Mouse (Mus musculus) midbrain, embryonic 14.5 days (tissue): Measurements from ENCODE around the gene Aldh3b2. TPM values are rescaled to one million over a fixed set of nuclear protein-coding genes. Genes with fewer than 3 reads are reported as not detected.

Experiments
- ATAC-seq: fragments of 200-750 bp; cut with Nextera tagmentation; 2 replicates; pipeline ENCODE4 v1.8.0; 2017; ENCODE audit warnings: moderate number of reproducible peaks, moderate library complexity; ENCODE audit not compliant: low FRiP score, low TSS enrichment
- DNase-seq: peaks from one replicate; pipeline ENCODE4 v3.0.0-alpha.2; 2015
- H3K27ac ChIP-seq: fragments of 300-500 bp; sonication (generic); replicated peaks from 2 replicates; pipeline ENCODE4 v1.5.1; 2014; ENCODE audit warnings: mild to moderate bottlenecking, low read depth, low read length, moderate library complexity
- H3K27me3 ChIP-seq: fragments of 300-500 bp; sonication (generic); 2 replicates; pipeline ENCODE4 v1.6.1; 2014; ENCODE audit warnings: low read length, control low read depth, mixed read lengths; ENCODE audit not compliant: control insufficient read depth, insufficient read depth
- H3K36me3 ChIP-seq: fragments of 300-500 bp; sonication (generic); 2 replicates; pipeline ENCODE4 v1.6.1; 2014; ENCODE audit warnings: low read length, control low read depth; ENCODE audit not compliant: control insufficient read depth, insufficient read depth
- H3K4me1 ChIP-seq: fragments of 300-500 bp; sonication (generic); 2 replicates; pipeline ENCODE4 v1.6.1; 2014; ENCODE audit warnings: mild to moderate bottlenecking, antibody characterized with exemption, low read length, control low read depth; ENCODE audit not compliant: control insufficient read depth, insufficient read depth
- H3K4me2 ChIP-seq: fragments of 300-500 bp; sonication (generic); 2 replicates; pipeline ENCODE4 v1.6.1; 2014; ENCODE audit warnings: mild to moderate bottlenecking, low read length, moderate library complexity
- H3K4me3 ChIP-seq: fragments of 300-500 bp; sonication (generic); replicated peaks from 2 replicates; pipeline ENCODE4 v1.5.1; 2014; ENCODE audit warnings: low read depth, low read length
- H3K9ac ChIP-seq: fragments of 300-500 bp; sonication (generic); replicated peaks from 2 replicates; pipeline ENCODE4 v1.6.1; 2014; ENCODE audit warnings: mild to moderate bottlenecking, low read length, moderate library complexity
- H3K9me3 ChIP-seq: fragments of 300-500 bp; sonication (generic); 2 replicates; pipeline ENCODE4 v1.6.1; 2016; ENCODE audit warnings: low read length, control low read depth, mixed read lengths; ENCODE audit not compliant: control insufficient read depth
- WGBS: fragments of 180-500 bp; shearing (Covaris S2); extraction: QIAGEN DNeasy Blood & Tissue Kit; methylation state at CpG from one replicate; pipeline ENCODE4 v1.1.7; 2014; 5-methylcytosine and 5-hydroxymethylcytosine counted together
- polyA plus RNA-seq: library from polyadenylated mRNA; unstranded; fragments of >200 nt; fragmentation: Nextera tagmentation; extraction: Ambion mirVana; gene quantifications from 2 replicates; pipeline ENCODE4 v1.2.1, GENCODE M21; 2014

Gene Aldh3b2
- polyA plus RNA-seq, 1 experiment from 2014 or later = 0.16 TPM

DNA sequence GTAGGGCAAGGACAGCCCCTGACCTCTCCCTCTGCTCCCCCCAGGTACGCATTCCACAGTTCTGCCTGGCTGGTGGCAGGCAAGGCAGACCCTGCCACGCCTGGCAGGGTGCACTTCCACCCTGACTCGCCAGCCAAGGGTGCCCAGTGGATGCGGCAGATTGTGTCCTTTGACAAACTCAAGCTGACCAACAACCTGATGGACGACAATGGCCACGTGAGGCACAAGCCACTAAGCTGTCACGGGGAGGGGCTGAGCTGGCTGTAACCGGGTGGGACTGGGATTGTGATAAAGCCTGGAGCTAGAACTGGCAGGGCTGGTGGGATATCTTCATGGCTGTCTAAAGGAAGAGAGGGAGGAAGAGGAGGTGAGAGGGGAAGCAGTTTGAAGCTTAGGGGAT is 25.1 kb downstream of the Aldh3b2 start:
- Histone ChIP-seq H3K4me3 (no peak overlapping the region), H3K27me3 (no peaks in the 10 kb centered on the region), H3K36me3 (no peaks in the 10 kb centered on the region), H3K9ac (no peak overlapping the region), H3K4me1 (peaks cover 16% of the 10 kb centered on the region), H3K4me2 (no peak overlapping the region), H3K27ac (no peak overlapping the region), H3K9me3 (no peaks in the 10 kb centered on the region)
- no peak for DNase-seq
- WGBS = 68% methylated on average over 8 of the region's 8 CpGs
- ATAC-seq = no peak

DNA sequence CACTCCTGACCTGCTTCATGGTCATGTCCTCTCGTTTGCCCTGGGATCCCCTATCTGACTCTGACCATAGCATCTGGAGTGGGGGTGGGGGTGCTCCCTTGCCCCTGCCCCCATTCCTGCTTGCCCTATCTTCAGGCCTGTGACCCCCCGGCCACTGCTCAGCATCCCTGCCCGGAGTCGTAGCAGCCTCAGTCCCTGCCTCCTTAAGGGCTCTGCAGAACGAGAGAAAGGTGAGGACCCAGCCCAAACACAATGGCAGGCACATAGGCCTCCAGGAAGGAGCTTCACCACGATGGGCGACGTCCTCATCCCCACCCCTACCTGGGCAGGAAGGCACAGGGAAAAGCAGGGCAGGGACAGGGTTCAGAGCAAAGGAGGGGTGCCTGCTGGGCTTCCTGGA is 26.2 kb downstream of the Aldh3b2 start:
- Histone ChIP-seq H3K9me3 (no peaks in the 10 kb centered on the region), H3K27ac (no peak overlapping the region), H3K9ac (no peak overlapping the region), H3K36me3 (no peaks in the 10 kb centered on the region), H3K4me3 (no peak overlapping the region), H3K4me1 (peaks cover 16% of the 10 kb centered on the region), H3K4me2 (no peak overlapping the region), H3K27me3 (no peaks in the 10 kb centered on the region)
- 82% methylated on average over 8 of the region's 8 CpGs for WGBS
- ATAC-seq (no peak), DNase-seq (no peak)

DNA sequence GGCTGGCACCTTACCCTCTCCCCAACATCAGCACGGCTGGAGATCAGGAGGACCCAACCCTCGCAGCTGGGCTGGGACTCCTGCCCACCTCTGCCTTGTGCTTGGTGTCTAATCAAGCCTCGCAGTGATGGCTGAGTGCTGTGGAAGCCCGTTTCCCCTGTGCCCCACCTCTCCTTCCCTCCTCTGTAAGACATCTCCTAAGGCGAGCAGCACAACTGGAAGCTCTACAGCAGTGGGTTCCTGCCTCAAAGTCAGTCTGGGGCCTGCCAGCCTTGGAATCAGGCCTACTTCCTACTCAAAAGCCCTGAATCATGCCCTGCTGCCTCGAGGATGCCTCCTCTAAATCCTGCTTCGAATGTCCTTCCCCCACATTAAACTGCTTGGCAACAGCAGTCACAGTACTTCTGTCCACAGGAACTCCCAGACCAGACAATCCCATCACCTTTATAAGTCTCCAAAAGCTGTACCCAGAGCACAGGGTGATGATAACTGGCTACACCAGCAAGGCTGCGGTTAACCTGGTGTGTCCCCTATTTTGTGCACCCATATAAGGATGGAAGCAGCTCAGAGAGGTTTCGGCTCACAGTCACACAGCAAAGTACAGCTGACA is 27.1 kb downstream of the Aldh3b2 start:
- Histone ChIP-seq H3K27ac (no peak overlapping the region), H3K36me3 (no peaks in the 10 kb centered on the region), H3K9ac (no peak overlapping the region), H3K4me1 (peaks cover 16% of the 10 kb centered on the region), H3K4me2 (peak overlapping the region; percentile 89), H3K27me3 (no peaks in the 10 kb centered on the region), H3K9me3 (no peaks in the 10 kb centered on the region), H3K4me3 (0 out of 2 replicates have a peak overlapping the region, but pooled peaks have one; percentile 54)
- 86% methylated on average over 9 of the region's 9 CpGs for WGBS
- ATAC-seq (no peak), DNase-seq (no peak)

DNA sequence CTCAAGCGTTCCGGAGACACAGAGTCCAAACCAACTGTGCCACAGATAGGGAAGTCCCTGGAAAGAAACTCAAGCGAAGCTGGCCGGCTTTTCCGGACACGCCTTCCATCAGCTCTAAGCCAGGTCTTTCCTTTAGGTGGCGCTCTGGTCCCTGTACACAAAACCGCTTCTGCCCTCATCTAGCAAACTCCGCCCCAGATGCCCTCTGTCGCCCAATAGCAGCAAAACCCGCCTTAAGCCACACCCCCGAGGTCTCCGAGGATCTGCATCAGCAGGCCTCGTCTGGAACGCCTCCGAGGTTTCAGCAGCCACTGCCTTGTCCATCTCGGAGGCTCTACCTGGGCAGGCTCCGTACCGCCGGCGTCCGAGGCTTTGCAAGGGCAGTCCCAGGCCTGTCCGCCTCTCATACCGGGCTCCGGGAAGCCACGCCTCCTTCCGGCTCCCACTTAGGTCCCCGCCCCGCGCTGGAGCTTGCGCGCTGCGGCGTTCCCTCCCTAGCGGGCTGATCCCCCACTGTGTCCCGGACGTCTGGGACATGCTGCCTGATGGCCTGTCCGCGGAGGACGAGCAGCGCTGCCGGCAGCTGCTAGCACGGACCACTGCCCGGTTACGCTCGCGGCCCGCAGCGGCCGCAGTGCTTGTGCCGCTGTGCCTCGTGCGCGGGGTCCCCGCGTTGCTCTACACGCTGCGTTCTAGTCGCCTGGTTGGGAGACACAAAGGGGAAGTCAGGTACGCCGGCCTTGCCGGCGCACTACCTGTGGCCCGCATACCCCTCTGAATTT is 28.2 kb downstream of the Aldh3b2 start, which contains the start of the genes Nudt8 and Gm49405:
Gene Nudt8 (plus strand): TSS at position 462 of the 782 bp plus-strand sequence.
Gene Gm49405 (plus strand): TSS at position 508 of the 782 bp plus-strand sequence.
- peaks cover 16% of the 10 kb centered on the region for H3K4me1 ChIP-seq
- no peaks in the 10 kb centered on the region for H3K9me3 ChIP-seq
- H3K4me2 ChIP-seq = peak within 1 kb of the TSS; percentile 89
- peak within 1 kb of the TSS; percentile 95 for H3K27ac ChIP-seq
- H3K36me3 ChIP-seq = peaks cover 4% of the 10 kb centered on the region
- H3K9ac ChIP-seq = peak within 1 kb of the TSS; percentile 68
- WGBS = under 1% methylated on average over 64 of the region's 64 CpGs
- ATAC-seq (peak; percentile 90), DNase-seq (peak; percentile 97)
- H3K4me3 ChIP-seq = peak within 1 kb of the TSS; percentile 54
- H3K27me3 ChIP-seq = no peaks in the 10 kb centered on the region

DNA sequence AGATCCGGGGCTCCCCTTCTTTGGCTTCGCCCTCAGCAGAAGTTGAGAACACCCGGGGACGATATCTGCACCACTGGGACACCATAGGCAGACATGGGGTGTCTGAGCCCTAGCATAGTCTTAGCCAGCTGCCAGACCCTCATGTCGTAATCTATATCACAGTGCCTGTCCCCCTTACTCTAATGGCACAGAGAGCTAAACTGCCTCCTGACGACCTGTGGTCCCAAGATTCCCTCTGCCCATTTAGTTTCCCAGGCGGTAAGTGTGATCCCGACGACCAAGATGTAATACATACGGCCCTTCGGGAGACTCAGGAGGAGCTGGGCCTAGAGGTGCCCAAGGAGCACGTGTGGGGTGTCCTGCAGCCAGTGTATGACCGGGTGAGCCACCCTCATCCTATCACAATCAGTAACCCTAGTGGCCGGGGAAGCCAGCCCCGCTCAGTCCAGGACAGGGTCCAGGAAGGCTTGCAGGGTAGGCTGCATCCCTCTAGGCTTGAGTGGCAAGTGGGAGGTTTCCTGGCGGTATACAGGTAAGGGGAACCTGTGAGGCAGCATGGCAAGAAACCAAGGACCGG is 28.9 kb downstream of the Aldh3b2 start:
- Histone ChIP-seq H3K4me2 (peak overlapping the region; percentile 89), H3K4me3 (peak overlapping the region; percentile 54), H3K27me3 (no peaks in the 10 kb centered on the region), H3K9ac (peak overlapping the region; percentile 68), H3K36me3 (peaks cover 10% of the 10 kb centered on the region), H3K4me1 (peaks cover 16% of the 10 kb centered on the region), H3K27ac (peak overlapping the region; percentile 95), H3K9me3 (no peaks in the 10 kb centered on the region)
- no peak; the same call in 1 of the 2 replicates for ATAC-seq
- 18% methylated on average over 17 of the region's 17 CpGs for WGBS
- no peak for DNase-seq

DNA sequence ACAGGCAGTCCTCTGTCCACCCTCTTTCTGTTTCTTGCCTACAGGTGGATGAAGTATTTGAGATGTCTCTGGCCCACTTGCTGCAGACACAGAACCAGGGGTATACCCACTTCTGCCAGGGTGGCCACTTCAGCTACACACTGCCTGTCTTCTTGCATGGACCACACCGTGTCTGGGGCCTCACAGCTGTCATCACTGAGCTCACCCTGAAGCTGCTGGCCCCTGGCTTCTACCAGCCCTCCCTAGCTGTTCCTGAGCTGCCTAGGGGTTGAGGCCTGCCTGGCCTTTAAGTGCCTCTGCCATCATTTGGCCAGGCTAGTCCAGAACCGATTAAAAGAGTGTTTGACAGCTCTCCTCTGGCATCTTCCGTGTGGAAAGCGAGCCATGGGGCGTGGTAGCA is 29.6 kb downstream of the Aldh3b2 start:
- Histone ChIP-seq H3K4me2 (peak overlapping the region; percentile 89), H3K27ac (no peak overlapping the region; the same call in 1 of the 2 replicates), H3K36me3 (peaks cover 17% of the 10 kb centered on the region), H3K27me3 (no peaks in the 10 kb centered on the region), H3K9ac (peak overlapping the region; percentile 68; the same call in 1 of the 2 replicates), H3K9me3 (no peaks in the 10 kb centered on the region), H3K4me1 (peaks cover 16% of the 10 kb centered on the region), H3K4me3 (no peak overlapping the region)
- WGBS = 89% methylated on average over 5 of the region's 5 CpGs
- no peak for ATAC-seq
- DNase-seq = no peak

DNA sequence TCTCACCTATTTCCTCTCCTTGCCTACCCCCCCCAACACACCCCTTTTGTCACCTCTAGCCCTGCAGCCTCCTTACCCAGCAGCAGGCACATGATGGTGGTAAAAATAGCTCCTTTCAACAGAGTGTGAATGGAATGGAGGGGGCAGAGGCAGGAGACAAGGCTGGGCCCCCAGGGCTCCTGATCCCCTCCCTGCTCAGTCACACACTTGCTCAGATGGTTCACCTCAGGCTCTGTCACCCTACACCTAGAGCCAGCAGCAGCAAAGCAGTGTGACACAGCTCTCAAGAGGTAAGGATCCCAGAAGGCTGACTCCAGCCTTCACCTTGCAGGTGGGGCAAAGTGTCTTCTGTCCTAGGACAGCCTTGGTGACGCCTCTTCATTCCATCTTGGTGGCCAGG is 31.0 kb downstream of the Aldh3b2 start, which contains the start of gene Doc2g:
Gene Doc2g (plus strand): TSS at position 202 of the 400 bp plus-strand sequence.
- no peaks in the 10 kb centered on the region for H3K27me3 ChIP-seq
- ATAC-seq (no peak), DNase-seq (no peak)
- H3K4me3 ChIP-seq = no peak within 1 kb of the TSS
- H3K9me3 ChIP-seq = no peaks in the 10 kb centered on the region
- no peak within 1 kb of the TSS for H3K4me2 ChIP-seq
- H3K9ac ChIP-seq = no peak within 1 kb of the TSS
- H3K27ac ChIP-seq = no peak within 1 kb of the TSS
- H3K4me1 ChIP-seq = peaks cover 16% of the 10 kb centered on the region
- WGBS = 86% methylated on average over 1 of the region's 1 CpGs
- peaks cover 31% of the 10 kb centered on the region for H3K36me3 ChIP-seq

DNA sequence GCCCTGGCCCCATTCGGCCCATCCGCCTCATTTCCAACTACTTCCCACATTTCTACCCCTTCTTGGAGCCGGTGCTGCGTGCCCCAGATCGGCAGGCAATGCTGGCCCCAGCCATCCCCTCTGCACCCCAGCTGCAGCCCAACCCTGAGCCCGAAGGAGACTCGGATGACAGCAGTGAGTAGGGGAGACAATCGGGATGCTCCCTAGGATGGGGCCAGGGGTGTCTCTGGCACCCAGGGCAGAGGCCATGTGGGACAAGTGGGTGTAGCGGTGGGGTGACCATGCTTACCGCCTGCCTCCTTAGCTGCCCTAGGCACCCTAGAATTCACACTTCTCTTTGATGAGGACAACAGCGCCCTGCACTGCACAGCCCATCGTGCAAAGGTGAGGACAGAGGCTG is 31.5 kb downstream of the Aldh3b2 start:
- Histone ChIP-seq H3K4me3 (no peak overlapping the region), H3K4me1 (peaks cover 16% of the 10 kb centered on the region), H3K9ac (no peak overlapping the region), H3K9me3 (no peaks in the 10 kb centered on the region), H3K27me3 (no peaks in the 10 kb centered on the region), H3K27ac (no peak overlapping the region), H3K4me2 (no peak overlapping the region), H3K36me3 (peaks cover 36% of the 10 kb centered on the region)
- no peak for ATAC-seq
- no peak for DNase-seq
- 82% methylated on average over 12 of the region's 12 CpGs for WGBS
